Mouse (Mus musculus) lung, postnatal 25 days (tissue): ENCODE results near the gene Hoxc9.
A peak's percentile ranks its signal among the peaks of the same experiment; 100 is the strongest.

Experiments
- DNase-seq: peaks from one replicate; pipeline ENCODE4 v3.0.0; 2022; ENCODE audit warnings: low spot score

Hoxc9 gene

DNA sequence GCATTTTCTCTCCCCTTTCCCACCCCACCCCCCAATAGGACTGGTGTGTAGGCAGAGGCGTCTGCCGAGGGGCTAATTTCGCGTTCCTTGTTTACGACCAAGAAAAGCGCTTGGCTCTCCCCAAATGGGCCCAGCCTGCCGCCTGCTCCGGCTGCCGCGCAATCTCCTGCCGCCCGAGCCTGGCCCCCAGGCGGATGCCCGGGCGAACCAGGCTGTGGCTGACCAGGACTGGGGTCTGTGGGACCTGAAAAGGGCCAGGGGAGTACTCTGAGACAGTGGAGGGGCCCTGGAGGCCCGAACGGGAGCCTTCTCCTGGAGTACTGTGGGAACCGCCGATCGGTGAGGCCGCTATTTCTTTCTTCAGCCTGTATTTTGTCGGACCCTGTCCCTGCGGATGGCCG lies 24.3 kb downstream of the Hoxc9 start:
- no peak for DNase-seq

DNA sequence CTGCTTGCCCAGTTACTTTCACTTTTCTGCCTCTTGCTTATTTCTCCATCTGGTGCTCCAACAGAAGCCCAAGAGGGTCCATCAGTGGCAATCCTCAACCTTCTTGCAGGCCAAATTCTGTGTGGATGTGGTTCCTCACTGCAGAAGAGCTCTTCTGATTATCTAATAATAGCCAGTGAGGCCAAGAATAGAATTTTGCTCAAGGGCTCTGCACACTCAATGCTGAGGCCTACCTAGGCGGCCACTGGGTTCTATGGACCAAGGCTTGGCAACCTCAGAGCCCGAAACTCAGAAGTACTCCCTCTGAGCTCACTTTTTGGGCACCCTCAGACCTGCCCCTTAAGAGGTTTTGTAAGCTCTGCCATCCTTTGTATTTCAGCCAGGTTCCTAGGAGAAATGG lies 25.1 kb downstream of the Hoxc9 start:
- DNase-seq: no peak

DNA sequence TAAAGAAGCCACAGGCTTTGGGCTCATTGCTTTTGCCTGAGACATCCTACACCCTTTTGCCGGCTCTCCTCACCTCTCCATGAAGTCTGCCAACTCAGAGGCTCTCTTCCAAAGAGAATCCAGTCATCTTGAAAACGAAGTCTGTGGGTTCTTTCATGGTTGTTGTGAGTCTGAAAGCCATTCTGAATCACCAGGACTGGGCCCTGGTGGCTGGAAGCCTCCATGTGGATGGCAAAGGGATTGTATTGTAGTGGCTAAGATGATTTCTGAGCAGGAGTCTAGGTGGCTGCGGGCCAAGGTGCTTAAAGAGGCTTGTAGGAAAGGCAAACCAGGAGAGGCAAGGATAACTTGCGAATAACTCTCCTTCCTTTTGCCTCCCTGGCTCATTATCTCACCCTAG lies 25.9 kb downstream of the Hoxc9 start:
- DNase-seq: no peak

DNA sequence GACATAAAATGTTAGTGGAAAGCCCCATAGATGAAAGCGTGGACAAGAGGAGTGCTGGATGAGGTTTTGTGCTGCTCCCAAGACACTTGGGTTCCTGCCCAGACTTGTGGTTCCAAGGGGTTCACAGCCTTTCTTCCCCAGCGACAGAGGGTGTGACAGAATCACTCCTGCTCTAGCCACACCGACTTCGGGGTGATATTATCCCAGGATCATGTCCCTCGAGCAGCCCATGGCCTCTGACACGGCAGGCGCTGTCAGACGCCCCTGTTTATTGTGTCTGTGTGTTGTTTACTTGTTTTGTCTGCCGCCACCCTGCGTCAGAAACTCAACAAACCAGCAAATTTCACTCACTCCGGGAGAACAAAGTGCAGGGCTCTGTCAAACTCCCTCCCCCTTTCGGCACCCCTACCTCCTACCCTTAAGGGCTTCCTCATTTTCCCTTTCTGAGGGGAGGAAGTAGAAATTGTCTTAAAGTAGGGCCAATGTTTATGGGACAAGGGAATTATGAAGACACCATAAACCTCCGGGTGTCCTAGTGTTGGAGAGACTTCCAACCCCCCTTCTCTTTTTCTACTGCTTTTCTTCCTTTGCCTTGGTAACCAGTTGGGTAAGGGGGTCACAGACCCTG lies 26.7 kb downstream of the Hoxc9 start:
- DNase-seq: no peak

DNA sequence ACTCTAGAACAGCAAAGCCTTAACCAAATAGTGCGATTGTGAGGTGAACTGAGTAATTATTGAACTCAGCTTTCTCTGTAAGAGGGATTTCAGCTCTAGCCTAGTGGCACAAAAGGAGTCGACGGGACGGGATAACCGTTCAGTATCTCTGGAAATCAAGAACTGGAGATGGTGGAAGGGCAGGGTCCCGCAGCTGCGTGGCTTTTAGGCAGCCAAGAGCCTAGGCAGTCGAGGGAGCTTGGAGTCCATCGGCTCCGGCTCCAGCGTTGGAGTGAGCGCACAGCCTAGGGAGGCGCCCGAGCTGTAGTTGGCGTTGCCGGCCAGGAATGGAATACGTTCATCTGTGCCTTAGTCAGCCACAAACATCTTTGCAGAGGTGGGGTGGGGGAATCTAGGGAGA lies 29.1 kb downstream of the Hoxc9 start:
- no peak for DNase-seq

- no peak for DNase-seq
Measured at GRCm38 (mm10) chr15:103005797-103006196, 29.6 kb downstream of the Hoxc9 start.

- no peak for DNase-seq
Measured at GRCm38 (mm10) chr15:103006326-103006725, 30.1 kb downstream of the Hoxc9 start.

DNA sequence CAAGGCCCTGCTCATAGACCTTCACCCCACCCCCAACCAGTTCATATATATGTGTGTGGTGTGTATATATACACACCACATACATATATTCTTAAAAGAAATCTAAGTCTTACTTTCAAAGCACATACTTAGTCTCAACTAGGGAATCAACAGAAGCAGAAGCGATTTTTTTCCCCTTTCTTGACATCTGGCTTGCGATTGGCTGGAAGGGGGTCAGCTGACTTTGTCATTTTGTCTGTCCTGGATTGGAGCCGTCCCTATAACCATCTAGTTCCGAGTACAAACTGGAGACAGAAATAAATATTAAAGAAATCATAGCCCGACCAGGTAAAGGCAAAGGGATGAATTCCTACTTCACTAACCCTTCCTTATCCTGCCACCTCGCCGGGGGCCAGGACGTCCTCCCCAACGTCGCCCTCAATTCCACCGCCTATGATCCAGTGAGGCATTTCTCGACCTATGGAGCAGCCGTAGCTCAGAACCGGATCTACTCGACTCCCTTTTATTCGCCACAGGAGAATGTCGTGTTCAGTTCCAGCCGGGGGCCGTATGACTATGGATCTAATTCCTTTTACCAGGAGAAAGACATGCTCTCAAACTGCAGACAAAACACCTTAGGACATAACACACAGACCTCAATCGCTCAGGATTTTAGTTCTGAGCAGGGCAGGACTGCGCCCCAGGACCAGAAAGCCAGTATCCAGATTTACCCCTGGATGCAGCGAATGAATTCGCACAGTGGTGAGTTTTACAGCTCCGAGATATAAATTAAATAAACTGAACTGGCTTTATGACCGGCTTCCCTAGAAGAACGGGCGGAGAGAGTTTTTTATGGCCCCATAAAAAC lies 33.2 kb downstream of the Hoxc9 start:
- DNase-seq: no peak

- no peak for DNase-seq
Measured at GRCm38 (mm10) chr15:103010112-103010846, 34.0 kb downstream of the Hoxc9 start.

DNA sequence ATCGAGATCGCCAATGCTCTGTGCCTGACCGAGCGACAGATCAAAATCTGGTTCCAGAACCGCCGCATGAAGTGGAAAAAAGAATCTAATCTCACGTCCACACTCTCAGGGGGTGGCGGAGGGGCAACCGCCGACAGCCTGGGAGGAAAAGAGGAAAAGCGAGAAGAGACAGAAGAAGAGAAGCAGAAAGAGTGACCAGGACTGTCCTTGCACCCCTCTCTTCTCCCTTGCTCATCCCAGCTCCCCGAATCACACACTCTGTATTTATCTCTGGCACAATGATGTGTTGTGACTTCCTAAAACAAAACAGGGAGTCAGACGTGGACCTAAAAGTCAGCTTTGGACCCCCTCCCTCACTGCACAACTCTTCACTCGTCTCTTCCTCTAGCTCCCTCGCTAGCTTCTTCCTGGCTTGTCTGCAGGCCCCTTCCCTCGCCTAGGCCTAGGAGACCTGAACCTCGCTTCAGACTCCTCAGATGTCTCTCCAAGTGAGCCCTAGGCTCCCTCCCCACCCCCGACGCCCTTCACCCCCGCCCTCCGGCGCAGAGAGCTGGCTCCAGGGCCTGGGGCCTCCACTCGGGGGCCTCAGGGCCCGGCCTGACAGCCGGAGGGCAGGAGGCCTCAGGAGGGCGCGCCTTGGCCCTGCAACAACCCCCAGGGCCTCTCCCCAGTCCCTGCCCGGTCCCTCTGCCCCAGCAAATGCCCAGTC lies 34.8 kb downstream of the Hoxc9 start:
- DNase-seq: no peak

GRCm38 (mm10) chr15:103011928-103012486 lies 35.8 kb downstream of the Hoxc9 start:
- no peak for DNase-seq

DNA sequence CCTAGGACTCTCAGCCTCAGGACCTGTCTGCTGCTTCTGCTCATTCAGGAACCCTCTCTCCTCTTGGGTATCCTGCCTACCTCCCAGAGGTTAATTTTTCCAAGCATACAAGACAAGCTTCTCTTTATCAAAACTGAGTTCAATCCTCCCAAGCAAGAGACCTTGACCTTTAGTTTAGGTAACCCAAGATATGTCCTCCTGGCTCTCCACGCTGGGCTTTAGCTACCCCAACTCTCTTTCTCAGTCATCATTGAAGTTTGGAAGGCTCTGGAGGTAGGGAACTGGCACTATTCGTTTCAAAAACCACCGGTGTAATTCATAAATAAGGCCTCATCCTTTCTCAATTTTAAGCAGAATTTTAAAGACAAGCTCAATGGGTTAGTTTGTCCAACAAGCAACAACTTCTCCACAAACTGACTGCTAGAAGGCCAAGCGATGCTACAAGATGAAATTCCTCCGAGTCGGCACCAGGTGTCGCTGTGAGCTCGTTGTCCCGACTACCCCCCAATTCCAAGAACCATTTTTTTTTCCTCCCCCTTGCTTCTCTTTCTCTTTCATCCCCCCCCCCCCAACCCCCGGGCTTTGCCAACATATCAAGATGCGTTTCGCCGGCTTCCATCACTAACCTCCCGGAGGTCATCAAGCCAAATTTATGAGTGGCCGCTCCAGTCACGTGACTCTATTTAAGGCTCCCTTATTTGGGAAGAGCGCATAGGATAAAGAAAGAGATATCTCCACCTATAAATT lies 37.2 kb downstream of the Hoxc9 start:
- DNase-seq: peak; percentile 17

GRCm38 (mm10) chr15:103014166-103015008 lies 38.1 kb downstream of the Hoxc9 start:
- DNase-seq: no peak

GRCm38 (mm10) chr15:103015009-103015399 lies 38.8 kb downstream of the Hoxc9 start:
- no peak for DNase-seq

DNA sequence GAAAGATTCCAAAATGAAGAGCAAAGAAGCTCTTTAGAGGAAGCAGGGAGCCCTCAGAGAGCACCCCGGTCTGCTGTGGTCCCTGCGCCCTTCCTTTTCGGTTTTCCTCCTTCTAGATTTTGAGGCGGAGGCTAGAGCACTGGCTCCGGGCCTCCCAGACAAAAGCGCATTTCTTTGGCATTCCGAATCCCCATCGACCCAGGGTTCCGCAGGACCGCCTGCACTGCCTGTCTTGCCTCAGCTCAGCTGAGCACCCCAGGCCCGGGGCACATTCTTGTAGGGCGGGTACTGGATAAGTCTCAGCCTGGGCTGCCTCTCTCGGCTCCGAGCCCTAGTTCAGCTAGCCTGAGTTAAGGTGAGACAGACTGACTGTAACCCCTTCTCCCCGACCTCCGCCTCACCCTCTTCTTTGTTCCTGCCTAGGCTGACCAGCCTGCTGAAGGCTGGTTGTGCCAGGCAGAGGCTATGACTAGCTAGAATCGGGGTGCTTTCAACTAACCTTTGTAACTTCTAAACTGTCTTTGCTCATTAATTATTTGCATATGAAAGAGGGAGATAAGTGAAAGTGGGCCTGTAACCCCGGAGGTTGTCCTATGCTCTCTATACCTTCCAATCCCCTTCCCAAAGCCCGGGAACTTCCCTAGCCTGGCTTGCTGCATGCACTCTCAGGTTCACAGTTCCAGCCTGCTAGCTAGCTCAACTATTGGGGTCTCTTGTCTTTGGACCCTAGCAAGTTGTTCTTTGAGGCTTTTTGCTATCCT lies 39.3 kb downstream of the Hoxc9 start:
- DNase-seq: no peak

DNA sequence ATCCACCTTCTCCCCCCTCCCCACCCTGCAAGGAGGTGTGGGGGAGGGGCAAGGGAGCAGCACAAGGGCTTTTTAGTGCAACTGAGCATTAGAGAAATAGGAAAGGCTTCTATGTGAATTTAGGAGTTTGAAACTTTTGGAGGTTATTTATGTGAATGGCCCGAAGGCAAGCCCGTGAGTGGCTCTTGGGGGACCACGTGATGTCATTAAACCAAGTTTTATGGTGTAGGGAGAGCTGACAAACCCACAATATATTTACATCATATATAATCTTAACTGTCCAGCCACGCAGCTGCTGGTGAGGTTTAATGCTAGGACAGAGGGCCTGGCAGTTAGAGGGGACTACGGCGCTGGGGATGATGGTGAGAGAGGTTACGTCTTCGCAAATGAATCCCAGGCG lies 42.4 kb downstream of the Hoxc9 start, which contains the start of gene Hoxc4:
Hoxc4 (plus strand) TSS at position 299 of the 400 bp plus-strand sequence.
- DNase-seq: no peak

DNA sequence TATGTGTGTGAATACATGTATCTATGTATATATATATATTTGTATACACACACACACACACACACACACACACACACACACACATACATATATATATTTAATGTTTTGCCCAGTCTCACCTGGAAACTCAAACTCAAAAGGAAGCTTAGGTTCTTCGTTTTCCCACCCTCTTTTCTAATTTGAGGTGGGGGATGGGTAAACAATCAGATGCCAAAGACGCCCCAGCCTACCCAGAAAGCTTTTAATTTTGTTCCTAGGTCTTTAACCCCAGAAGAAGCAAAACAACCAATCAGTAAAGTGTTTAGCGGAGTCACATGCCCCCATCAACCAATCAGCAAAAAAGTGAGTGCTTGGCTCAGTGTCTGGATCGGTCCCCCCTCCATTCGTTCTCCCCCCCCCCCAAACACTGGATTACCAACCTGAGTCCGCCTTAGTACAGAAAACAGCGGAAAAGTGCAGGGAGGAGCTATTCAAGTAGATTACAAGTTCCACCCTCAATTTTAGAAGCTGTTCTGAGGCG lies 44.7 kb downstream of the Hoxc9 start:
- no peak for DNase-seq

DNA sequence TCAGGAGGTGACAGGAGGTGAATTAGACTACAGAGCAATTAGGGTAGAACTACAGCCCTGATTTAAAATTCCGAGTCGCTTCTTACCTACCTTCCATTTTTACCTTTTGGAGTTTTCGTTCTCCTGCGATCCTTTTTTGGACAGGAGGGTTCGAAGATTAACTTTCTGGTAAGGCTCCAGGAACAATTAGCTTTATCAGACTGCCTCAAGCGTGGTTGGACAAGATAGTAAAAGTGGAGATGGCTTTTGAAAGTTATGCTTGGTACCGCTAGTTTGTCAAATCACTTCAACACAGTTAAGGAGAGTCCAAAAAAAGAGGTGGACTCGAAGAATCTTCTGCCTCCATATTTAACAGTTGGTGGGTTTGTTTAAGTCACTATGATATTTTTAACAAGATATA lies 45.3 kb downstream of the Hoxc9 start:
- no peak for DNase-seq

DNA sequence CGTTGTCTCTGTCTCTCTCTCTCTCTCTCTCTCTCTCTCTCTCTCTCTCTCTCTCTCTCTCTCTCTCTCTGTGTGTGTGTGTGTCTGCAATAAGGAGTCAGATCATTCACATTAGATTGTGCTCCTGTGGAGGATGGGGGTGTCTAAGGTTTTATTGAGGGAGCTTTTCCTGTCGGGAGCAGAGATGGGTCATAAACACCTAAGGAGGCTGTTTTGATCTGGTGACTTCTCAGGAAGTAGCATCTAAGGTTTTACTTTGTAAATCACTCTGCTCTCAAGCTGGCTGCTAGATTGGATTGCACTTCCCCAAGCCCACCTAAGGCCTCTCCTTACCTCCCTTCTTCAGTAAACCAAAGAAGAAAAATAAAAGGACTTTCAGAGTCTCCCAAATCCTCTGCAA lies 47.9 kb downstream of the Hoxc9 start:
- no peak for DNase-seq
